Mouse (Mus musculus) stomach, embryonic 16.5 days (tissue): ENCODE measurements around the gene Apoc4. TPM values are rescaled to one million over a fixed set of nuclear protein-coding genes. Genes with fewer than 3 reads are reported as not detected.

Experiments
- ATAC-seq: fragments of 200-750 bp; cut with Nextera tagmentation; 2 replicates; pipeline ENCODE4 v1.8.0; 2017; ENCODE audit warnings: moderate number of reproducible peaks, moderate TSS enrichment; ENCODE audit not compliant: insufficient read depth, low FRiP score
- H3K27ac ChIP-seq: fragments of 300-500 bp; sonication (generic); 2 replicates; pipeline ENCODE4 v1.5.1; 2014; ENCODE audit warnings: low read length
- H3K27me3 ChIP-seq: fragments of 300-500 bp; sonication (generic); 2 replicates; pipeline ENCODE4 v1.6.1; 2014; ENCODE audit warnings: low read length, control low read depth, mixed read lengths; ENCODE audit not compliant: control insufficient read depth, insufficient read depth
- H3K36me3 ChIP-seq: fragments of 300-500 bp; sonication (generic); 2 replicates; pipeline ENCODE4 v1.6.1; 2014; ENCODE audit warnings: low read length; ENCODE audit not compliant: control insufficient read depth, insufficient read depth
- H3K4me1 ChIP-seq: fragments of 300-500 bp; sonication (generic); 2 replicates; pipeline ENCODE4 v1.6.1; 2014; ENCODE audit warnings: low read length, control low read depth, mixed read lengths; ENCODE audit not compliant: control insufficient read depth, insufficient read depth
- H3K4me2 ChIP-seq: fragments of 300-500 bp; sonication (generic); 2 replicates; pipeline ENCODE4 v1.6.1; 2014; ENCODE audit warnings: low read depth, low read length, mixed read lengths
- H3K4me3 ChIP-seq: fragments of 300-500 bp; sonication (generic); replicated peaks from 2 replicates; pipeline ENCODE4 v1.5.1; 2014; ENCODE audit warnings: mild to moderate bottlenecking, low read length
- H3K9ac ChIP-seq: fragments of 300-500 bp; sonication (generic); 2 replicates; pipeline ENCODE4 v1.6.1; 2014; ENCODE audit warnings: low read length
- H3K9me3 ChIP-seq: fragments of 300-500 bp; sonication (generic); replicated peaks from 2 replicates; pipeline ENCODE4 v1.6.1; 2016; ENCODE audit warnings: low read length, control low read depth; ENCODE audit not compliant: control insufficient read depth
- WGBS: fragments of 180-500 bp; shearing (Covaris S2); extraction: QIAGEN DNeasy Blood & Tissue Kit; methylation state at CpG from one replicate; pipeline ENCODE4 v1.1.7; 2014; 5-methylcytosine and 5-hydroxymethylcytosine counted together
- polyA plus RNA-seq: library from polyadenylated mRNA; unstranded; fragments of >200 nt; fragmentation: Nextera tagmentation; extraction: Ambion mirVana; gene quantifications from 2 replicates; pipeline ENCODE4 v1.2.1, GENCODE M21; 2015

The Apoc4 gene
- polyA plus RNA-seq, 1 experiment from 2014 or later: 16.8 TPM

DNA sequence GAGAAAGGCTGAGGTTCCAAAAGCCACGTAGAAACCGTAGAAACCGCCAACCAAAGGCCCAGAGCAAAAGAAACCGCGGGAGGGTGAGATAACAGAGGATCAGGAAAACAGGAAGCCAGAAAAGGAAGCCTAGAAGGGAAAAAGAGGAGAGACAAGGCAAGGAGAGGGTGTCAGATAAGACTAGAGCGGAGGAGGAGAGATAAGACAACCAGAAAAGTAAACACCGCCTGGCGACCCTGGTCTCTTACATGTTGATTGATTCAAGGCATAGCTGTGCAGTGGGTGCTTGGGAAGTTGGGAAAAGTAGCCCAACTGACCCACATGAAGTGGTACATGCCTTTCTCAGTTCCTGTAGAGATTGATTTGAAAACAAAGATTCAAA, 13.9 kb upstream of the Apoc4 start:
- H3K9ac ChIP-seq: peak overlapping the region; percentile 10; the same call in 1 of the 2 replicates
- no peaks in the 10 kb centered on the region for H3K27me3 ChIP-seq
- H3K4me3 ChIP-seq: no peak overlapping the region
- ATAC-seq: no peak
- H3K4me1 ChIP-seq: peaks cover 36% of the 10 kb centered on the region
- H3K27ac ChIP-seq: peak overlapping the region; percentile 26; the same call in 1 of the 2 replicates
- H3K36me3 ChIP-seq: no peaks in the 10 kb centered on the region; the same call in 1 of the 2 replicates
- WGBS: 15% methylated on average over 8 of the region's 8 CpGs
- no peaks in the 10 kb centered on the region for H3K9me3 ChIP-seq
- no peak overlapping the region for H3K4me2 ChIP-seq

DNA sequence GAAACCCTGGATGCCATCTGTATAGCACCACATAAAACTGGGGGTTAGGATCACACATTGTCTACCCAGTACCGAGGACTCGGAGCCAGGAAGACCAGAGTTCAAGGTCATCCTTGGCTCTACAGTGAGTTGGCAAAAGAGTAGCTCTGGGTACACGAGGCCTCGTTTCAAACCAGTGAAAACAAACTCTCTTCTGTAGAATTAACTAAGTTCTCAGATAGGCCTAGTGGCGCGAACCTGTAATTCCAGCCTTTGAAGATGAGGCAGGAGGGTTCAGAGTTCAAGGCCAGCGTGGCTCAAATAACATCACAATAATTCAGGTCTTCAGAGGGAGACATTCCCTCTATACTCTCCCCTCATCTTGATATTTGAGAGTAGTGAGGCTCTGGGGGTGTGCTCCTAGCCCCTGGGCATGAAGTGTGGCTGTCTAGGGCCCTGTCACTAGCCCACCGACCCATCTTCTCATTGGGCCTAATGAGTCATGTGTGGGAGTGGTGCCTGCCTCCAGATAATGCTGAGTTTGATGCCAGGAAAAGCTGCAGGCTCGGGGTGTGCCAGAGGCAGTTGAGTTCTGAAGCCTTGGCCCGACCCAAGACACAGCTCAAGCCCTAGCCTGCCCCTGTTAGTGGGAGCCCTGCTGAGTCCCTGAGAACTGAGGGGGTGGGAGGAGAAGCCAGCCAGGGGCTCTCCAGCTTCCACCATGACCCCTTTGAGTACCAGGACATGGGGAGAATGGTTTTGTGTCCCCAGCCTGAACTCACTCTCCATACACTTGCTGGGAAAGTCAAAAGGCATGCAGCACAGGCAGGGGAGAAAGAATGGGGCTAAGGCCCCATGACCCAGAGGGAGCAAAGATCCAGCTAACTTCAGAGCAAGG, 13.3 kb upstream of the Apoc4 start:
- no peaks in the 10 kb centered on the region for H3K27me3 ChIP-seq
- peak overlapping the region; percentile 10; the same call in 1 of the 2 replicates for H3K9ac ChIP-seq
- no peaks in the 10 kb centered on the region for H3K9me3 ChIP-seq
- peaks cover 34% of the 10 kb centered on the region for H3K4me1 ChIP-seq
- H3K36me3 ChIP-seq: no peaks in the 10 kb centered on the region; the same call in 1 of the 2 replicates
- no peak for ATAC-seq
- 70% methylated on average over 10 of the region's 10 CpGs for WGBS
- H3K4me3 ChIP-seq: no peak overlapping the region
- H3K4me2 ChIP-seq: no peak overlapping the region
- peak overlapping the region; percentile 26 for H3K27ac ChIP-seq

GRCm38 (mm10) chr7:19693421-19693820, 12.1 kb upstream of the Apoc4 start:
- WGBS: 28% methylated on average over 10 of the region's 10 CpGs
- Histone ChIP-seq H3K4me3 (no peak overlapping the region), H3K36me3 (no peaks in the 10 kb centered on the region; the same call in 1 of the 2 replicates), H3K9ac (peak overlapping the region; percentile 18; the same call in 1 of the 2 replicates), H3K4me1 (peaks cover 22% of the 10 kb centered on the region; the same call in 1 of the 2 replicates), H3K9me3 (no peaks in the 10 kb centered on the region), H3K27ac (peak overlapping the region; percentile 42; the same call in 1 of the 2 replicates), H3K4me2 (no peak overlapping the region), H3K27me3 (no peaks in the 10 kb centered on the region)
- ATAC-seq: peak; percentile 45; the same call in 1 of the 2 replicates

- WGBS: 44% methylated on average over 28 of the region's 28 CpGs
- Histone ChIP-seq H3K4me2 (0 out of 2 replicates have a peak within 1 kb of the TSS, but pooled peaks have one; percentile 6), H3K27me3 (no peaks in the 10 kb centered on the region), H3K4me3 (no peak within 1 kb of the TSS), H3K36me3 (no peaks in the 10 kb centered on the region; the same call in 1 of the 2 replicates), H3K4me1 (peaks cover 21% of the 10 kb centered on the region; the same call in 1 of the 2 replicates), H3K9ac (peak within 1 kb of the TSS; percentile 18; the same call in 1 of the 2 replicates), H3K9me3 (no peaks in the 10 kb centered on the region), H3K27ac (peak within 1 kb of the TSS; percentile 42; the same call in 1 of the 2 replicates)
- ATAC-seq: 0 out of 2 replicates have a peak, but pooled peaks have one; percentile 20
Observed at GRCm38 (mm10) chr7:19691873-19692865, 10.9 kb upstream of the Apoc4 start, which contains the start of gene Apoc1. TSS of gene Apoc1 (minus strand) at chr7:19692660.

- Histone ChIP-seq H3K36me3 (no peaks in the 10 kb centered on the region; the same call in 1 of the 2 replicates), H3K9me3 (no peaks in the 10 kb centered on the region), H3K4me1 (peaks cover 21% of the 10 kb centered on the region; the same call in 1 of the 2 replicates), H3K9ac (no peak overlapping the region), H3K4me3 (no peak overlapping the region), H3K27me3 (no peaks in the 10 kb centered on the region), H3K27ac (no peak overlapping the region), H3K4me2 (no peak overlapping the region)
- WGBS: 71% methylated on average over 6 of the region's 6 CpGs
- ATAC-seq: no peak
Observed at GRCm38 (mm10) chr7:19691434-19691833, 10.2 kb upstream of the Apoc4 start.

DNA sequence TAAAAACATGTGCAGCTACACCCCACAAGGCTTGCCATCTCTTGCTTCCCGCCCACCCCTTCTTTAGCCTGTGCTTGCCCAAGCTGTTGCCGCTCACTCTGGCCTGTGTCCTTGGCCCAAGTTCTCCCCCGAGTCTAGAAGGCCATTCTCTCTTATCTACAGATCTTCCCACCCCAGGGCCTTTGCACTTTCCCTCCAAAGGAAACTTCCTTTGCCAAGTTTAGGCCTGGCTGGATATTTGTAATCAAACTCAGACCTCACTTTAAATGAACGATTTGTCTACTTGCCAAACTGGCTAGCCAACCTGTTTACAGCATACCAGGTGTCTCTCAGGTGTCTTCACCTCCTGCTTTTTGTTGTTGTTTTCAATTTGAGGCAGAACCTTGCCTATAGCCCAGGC, 9.6 kb upstream of the Apoc4 start:
- no peak overlapping the region for H3K9ac ChIP-seq
- 87% methylated on average over 4 of the region's 4 CpGs for WGBS

GRCm38 (mm10) chr7:19688611-19689010, 7.3 kb upstream of the Apoc4 start:
- ATAC-seq: no peak
- 98% methylated on average over 2 of the region's 2 CpGs for WGBS
- Histone ChIP-seq H3K4me2 (no peak overlapping the region), H3K27me3 (no peaks in the 10 kb centered on the region), H3K4me3 (no peak overlapping the region), H3K4me1 (peaks cover 8% of the 10 kb centered on the region; the same call in 1 of the 2 replicates), H3K27ac (no peak overlapping the region), H3K9me3 (no peaks in the 10 kb centered on the region), H3K9ac (no peak overlapping the region), H3K36me3 (no peaks in the 10 kb centered on the region)

More for the DNA sequence above, 9.6 kb upstream of the Apoc4 start:
- H3K4me3 ChIP-seq: no peak overlapping the region
- no peak overlapping the region for H3K4me2 ChIP-seq
- no peaks in the 10 kb centered on the region for H3K9me3 ChIP-seq
- no peaks in the 10 kb centered on the region for H3K36me3 ChIP-seq
- no peak overlapping the region for H3K27ac ChIP-seq
- peaks cover 21% of the 10 kb centered on the region; the same call in 1 of the 2 replicates for H3K4me1 ChIP-seq
- no peaks in the 10 kb centered on the region for H3K27me3 ChIP-seq
- ATAC-seq: no peak

GRCm38 (mm10) chr7:19688101-19688500, 6.8 kb upstream of the Apoc4 start:
- WGBS: 94% methylated on average over 10 of the region's 10 CpGs
- no peak overlapping the region for H3K27ac ChIP-seq
- ATAC-seq: no peak

More at GRCm38 (mm10) chr7:19688101-19688500, 6.8 kb upstream of the Apoc4 start:
- H3K9me3 ChIP-seq: no peaks in the 10 kb centered on the region
- no peak overlapping the region for H3K4me2 ChIP-seq
- H3K4me3 ChIP-seq: no peak overlapping the region
- H3K36me3 ChIP-seq: no peaks in the 10 kb centered on the region
- no peak overlapping the region for H3K9ac ChIP-seq
- H3K27me3 ChIP-seq: no peaks in the 10 kb centered on the region
- peaks cover 3% of the 10 kb centered on the region; the same call in 1 of the 2 replicates for H3K4me1 ChIP-seq
